Mouse (Mus musculus) neural tube, embryonic 13.5 days (tissue): ENCODE data around the gene Qdpr. TPM values are rescaled to one million over a fixed set of nuclear protein-coding genes. Genes with fewer than 3 reads are reported as not detected.
A peak's percentile ranks its signal among the peaks of the same experiment; 100 is the strongest.

Experiments
- ATAC-seq: fragments of 200-750 bp; cut with Nextera tagmentation; 2 replicates; pipeline ENCODE4 v1.8.0; 2017; ENCODE audit warnings: low read depth, mild to moderate bottlenecking, moderate TSS enrichment, moderate library complexity
- H3K27ac ChIP-seq: fragments of 300-500 bp; sonication (generic); replicated peaks from 2 replicates; pipeline ENCODE4 v1.5.1; 2015; ENCODE audit warnings: moderate library complexity, mild to moderate bottlenecking, inconsistent platforms
- H3K27me3 ChIP-seq: fragments of 300-500 bp; sonication (generic); 2 replicates; pipeline ENCODE4 v1.6.1; 2015; ENCODE audit warnings: mild to moderate bottlenecking, inconsistent platforms
- H3K36me3 ChIP-seq: fragments of 300-500 bp; sonication (generic); 2 replicates; pipeline ENCODE4 v1.6.1; 2015; ENCODE audit warnings: mild to moderate bottlenecking, inconsistent platforms
- H3K4me1 ChIP-seq: fragments of 300-500 bp; sonication (generic); replicated peaks from 2 replicates; pipeline ENCODE4 v1.6.1; 2015; ENCODE audit warnings: inconsistent platforms
- H3K4me2 ChIP-seq: fragments of 300-500 bp; sonication (generic); 2 replicates; pipeline ENCODE4 v1.6.1; 2015; ENCODE audit warnings: inconsistent platforms, mild to moderate bottlenecking, moderate library complexity
- H3K4me3 ChIP-seq: fragments of 300-500 bp; sonication (generic); 2 replicates; pipeline ENCODE4 v1.5.1; 2015; ENCODE audit warnings: mild to moderate bottlenecking, inconsistent platforms
- H3K9ac ChIP-seq: fragments of 300-500 bp; sonication (generic); 2 replicates; pipeline ENCODE4 v1.6.1; 2015; ENCODE audit warnings: moderate library complexity, mild to moderate bottlenecking, inconsistent platforms
- H3K9me3 ChIP-seq: fragments of 300-500 bp; sonication (generic); 2 replicates; pipeline ENCODE4 v1.6.1; 2016; ENCODE audit warnings: inconsistent platforms
- WGBS: fragments of 180-500 bp; shearing (Covaris S2); methylation state at CpG from one replicate; pipeline ENCODE4 v1.1.7; 2015; 5-methylcytosine and 5-hydroxymethylcytosine counted together
- polyA plus RNA-seq: library from polyadenylated mRNA; unstranded; fragments of >200 nt; fragmentation: Nextera tagmentation; extraction: Ambion mirVana; gene quantifications from 2 replicates; pipeline ENCODE4 v1.2.1, GENCODE M21; 2015

The Qdpr gene
- 124 and 136 TPM in 2 replicates for polyA plus RNA-seq

GRCm38 (mm10) chr5:45449831-45450716 lies at the start of gene Qdpr:
TSS of gene Qdpr (minus strand) at chr5:45450236.
- under 1% methylated on average over 70 of the region's 70 CpGs for whole genome bisulfite sequencing

GRCm38 (mm10) chr5:45497564-45497963 lies 47.5 kb upstream of the Qdpr start:
- 88% methylated on average over 5 of the region's 5 CpGs for WGBS
- Histone ChIP-seq H3K27ac (no peak overlapping the region), H3K36me3 (peaks cover 42% of the 10 kb centered on the region), H3K27me3 (no peaks in the 10 kb centered on the region), H3K9me3 (no peaks in the 10 kb centered on the region), H3K4me2 (no peak overlapping the region), H3K4me1 (peaks cover 13% of the 10 kb centered on the region), H3K4me3 (no peak overlapping the region), H3K9ac (no peak overlapping the region)
- no peak for ATAC-seq

More at GRCm38 (mm10) chr5:45449831-45450716, at the start of gene Qdpr:
- Histone ChIP-seq H3K9me3 (no peaks in the 10 kb centered on the region), H3K4me2 (peak within 1 kb of the TSS; percentile 99), H3K36me3 (no peaks in the 10 kb centered on the region), H3K4me3 (peak within 1 kb of the TSS; percentile 73), H3K4me1 (peaks cover 23% of the 10 kb centered on the region), H3K27ac (peak within 1 kb of the TSS; percentile 80), H3K27me3 (no peaks in the 10 kb centered on the region), H3K9ac (peak within 1 kb of the TSS; percentile 78)
- peak; percentile 99 for ATAC-seq

GRCm38 (mm10) chr5:45496930-45497550 lies 47.0 kb upstream of the Qdpr start:
- 88% methylated on average over 12 of the region's 12 CpGs for WGBS
- Histone ChIP-seq H3K9me3 (no peaks in the 10 kb centered on the region), H3K36me3 (peaks cover 37% of the 10 kb centered on the region), H3K9ac (no peak overlapping the region), H3K27ac (no peak overlapping the region), H3K4me1 (peaks cover 13% of the 10 kb centered on the region), H3K4me3 (no peak overlapping the region), H3K4me2 (no peak overlapping the region), H3K27me3 (no peaks in the 10 kb centered on the region)
- ATAC-seq, result no peak

DNA sequence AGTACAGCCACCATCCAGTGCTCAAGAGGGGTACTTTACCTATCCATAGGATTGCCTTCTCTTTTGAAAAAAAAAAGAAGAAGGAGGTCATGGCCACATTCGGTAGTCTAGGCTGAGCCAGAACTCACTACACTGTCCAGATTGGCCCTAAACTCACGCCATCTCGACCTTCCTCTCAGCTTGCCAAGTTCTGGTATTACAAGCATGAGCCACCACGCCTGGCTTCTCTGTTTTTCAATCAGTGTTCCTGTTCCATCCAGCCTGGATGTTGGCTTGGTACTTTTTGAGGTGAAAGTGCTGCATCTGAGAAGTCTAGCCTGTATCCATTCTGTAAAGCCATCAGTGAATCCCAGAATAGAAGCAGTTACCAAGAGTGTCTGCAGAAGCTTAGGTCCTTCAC lies 46.4 kb upstream of the Qdpr start:
- H3K27me3 ChIP-seq, result 0 out of 2 replicates have a peak, but pooled peaks cover 5% of the 10 kb centered on the region
- H3K36me3 ChIP-seq, result peaks cover 31% of the 10 kb centered on the region
- H3K4me2 ChIP-seq, result no peak overlapping the region
- H3K4me1 ChIP-seq, result peaks cover 13% of the 10 kb centered on the region
- H3K4me3 ChIP-seq, result no peak overlapping the region
- WGBS, result 93% methylated on average over 4 of the region's 4 CpGs
- no peaks in the 10 kb centered on the region for H3K9me3 ChIP-seq
- no peak overlapping the region for H3K9ac ChIP-seq
- ATAC-seq, result no peak
- no peak overlapping the region for H3K27ac ChIP-seq

DNA sequence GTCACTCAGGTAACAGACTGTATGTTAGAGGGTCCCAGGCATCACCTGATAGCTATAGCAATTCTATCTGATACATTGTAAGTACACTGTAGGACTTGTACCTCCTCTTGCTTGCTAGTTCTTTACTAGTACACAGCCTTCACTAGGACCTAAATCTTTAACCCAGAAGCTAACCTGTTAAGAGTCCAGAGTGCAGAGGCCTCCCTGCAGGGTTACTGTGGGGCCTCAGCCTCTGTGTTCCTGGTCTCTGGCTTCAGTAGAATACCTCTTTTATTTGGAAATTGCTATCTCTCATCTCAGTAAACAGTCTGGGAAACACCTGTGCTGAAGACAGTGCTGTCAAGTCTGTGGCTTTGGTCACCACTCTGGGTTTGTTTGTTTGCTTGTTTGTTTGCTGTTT lies 46.0 kb upstream of the Qdpr start:
- H3K36me3 ChIP-seq, result peaks cover 27% of the 10 kb centered on the region
- H3K4me1 ChIP-seq, result peaks cover 13% of the 10 kb centered on the region
- ATAC-seq, result no peak

GRCm38 (mm10) chr5:45495429-45495975 lies 45.5 kb upstream of the Qdpr start:
- WGBS, result 87% methylated on average over 3 of the region's 3 CpGs
- Histone ChIP-seq H3K9ac (no peak overlapping the region), H3K4me2 (no peak overlapping the region), H3K4me3 (no peak overlapping the region), H3K27ac (no peak overlapping the region), H3K9me3 (no peaks in the 10 kb centered on the region), H3K36me3 (peaks cover 23% of the 10 kb centered on the region), H3K4me1 (peaks cover 13% of the 10 kb centered on the region), H3K27me3 (0 out of 2 replicates have a peak, but pooled peaks cover 6% of the 10 kb centered on the region)
- ATAC-seq, result no peak

More for the DNA sequence above, 46.0 kb upstream of the Qdpr start:
- Histone ChIP-seq H3K4me2 (no peak overlapping the region), H3K27me3 (0 out of 2 replicates have a peak, but pooled peaks cover 6% of the 10 kb centered on the region), H3K9ac (no peak overlapping the region), H3K9me3 (no peaks in the 10 kb centered on the region), H3K27ac (no peak overlapping the region), H3K4me3 (no peak overlapping the region)

GRCm38 (mm10) chr5:45494093-45494755 lies 44.2 kb upstream of the Qdpr start:
- Histone ChIP-seq H3K27me3 (0 out of 2 replicates have a peak, but pooled peaks cover 6% of the 10 kb centered on the region), H3K9me3 (no peaks in the 10 kb centered on the region), H3K4me1 (peaks cover 13% of the 10 kb centered on the region), H3K9ac (peak overlapping the region; percentile 75), H3K36me3 (peaks cover 17% of the 10 kb centered on the region), H3K4me2 (peak overlapping the region; percentile 74), H3K27ac (no peak overlapping the region; the same call in 1 of the 2 replicates), H3K4me3 (peak overlapping the region; percentile 71)
- no peak for ATAC-seq
- WGBS, result 56% methylated on average over 9 of the region's 9 CpGs

DNA sequence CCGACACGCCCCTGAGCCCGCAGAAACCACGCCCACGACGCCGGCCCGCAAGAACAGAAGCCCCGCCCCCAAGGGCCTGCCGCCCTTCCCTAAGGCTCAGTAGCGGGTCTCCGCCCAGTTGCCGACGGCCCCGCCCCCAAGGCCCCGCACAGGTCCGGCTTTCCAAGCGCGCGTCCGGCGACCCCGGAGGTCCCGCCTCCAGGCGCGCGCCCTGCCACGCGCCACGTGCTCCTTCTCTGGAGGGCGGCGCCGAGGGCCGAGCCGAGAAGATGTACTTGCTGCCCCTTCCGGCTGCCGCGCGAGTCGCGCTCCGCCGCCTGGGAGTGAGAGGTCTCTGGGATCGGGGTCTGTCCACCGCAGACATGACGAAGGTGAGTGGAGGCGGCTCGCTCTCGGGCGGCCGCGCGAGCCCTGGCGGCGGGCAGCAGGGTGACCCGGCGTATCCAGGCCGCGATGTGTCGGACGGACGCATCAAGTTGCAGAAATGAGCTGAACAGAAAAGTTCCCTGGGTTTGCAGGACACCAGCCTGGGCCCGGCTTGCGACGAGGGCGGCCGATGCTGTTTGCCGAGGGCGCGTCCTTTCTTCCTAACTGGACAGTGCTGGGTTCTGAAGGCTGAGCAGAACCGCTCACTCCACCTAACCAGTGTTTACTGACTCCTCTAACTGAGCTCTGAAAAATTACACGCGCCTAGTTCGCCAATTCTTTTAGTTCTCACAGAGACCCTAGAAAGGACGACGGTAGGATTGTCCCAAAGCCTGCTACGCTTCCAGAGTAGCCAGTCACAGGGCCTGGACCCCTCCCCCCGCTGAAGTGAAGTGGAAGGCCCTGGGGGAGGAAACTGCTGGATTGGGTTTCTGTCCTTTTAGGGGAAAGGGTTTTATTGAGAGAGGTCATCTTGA lies 43.4 kb upstream of the Qdpr start, which contains the start of gene Lap3:
Gene Lap3 (plus strand): TSS at position 184 of the 902 bp plus-strand sequence.
- Histone ChIP-seq H3K27ac (peak within 1 kb of the TSS; percentile 2; the same call in 1 of the 2 replicates), H3K9ac (peak within 1 kb of the TSS; percentile 75), H3K9me3 (no peaks in the 10 kb centered on the region), H3K36me3 (peaks cover 12% of the 10 kb centered on the region), H3K27me3 (0 out of 2 replicates have a peak, but pooled peaks cover 6% of the 10 kb centered on the region), H3K4me1 (peaks cover 13% of the 10 kb centered on the region), H3K4me2 (peak within 1 kb of the TSS; percentile 74), H3K4me3 (peak within 1 kb of the TSS; percentile 71)
- ATAC-seq, result peak; percentile 94
- WGBS, result under 1% methylated on average over 78 of the region's 78 CpGs

DNA sequence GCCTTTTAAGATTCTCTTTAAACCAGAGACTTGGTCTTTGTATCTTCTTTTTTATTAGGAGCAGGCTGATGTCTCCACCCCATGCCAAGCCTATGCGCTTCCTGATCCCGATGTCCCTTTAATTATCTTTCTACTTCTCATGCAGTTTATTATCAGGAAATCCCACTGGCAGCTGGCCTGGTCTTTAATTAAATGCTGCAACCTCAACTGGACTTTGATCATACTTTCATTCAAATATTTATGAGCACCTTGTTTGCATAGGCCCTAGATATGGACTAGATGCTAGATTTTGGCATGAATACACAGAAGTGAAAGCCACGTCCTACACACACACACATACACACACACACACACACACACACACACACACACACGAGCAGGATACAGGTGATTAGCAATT lies 41.7 kb upstream of the Qdpr start:
- Histone ChIP-seq H3K9ac (no peak overlapping the region), H3K4me2 (no peak overlapping the region), H3K27ac (no peak overlapping the region), H3K4me3 (no peak overlapping the region), H3K36me3 (no peaks in the 10 kb centered on the region; the same call in 1 of the 2 replicates), H3K27me3 (0 out of 2 replicates have a peak, but pooled peaks cover 6% of the 10 kb centered on the region), H3K9me3 (no peaks in the 10 kb centered on the region), H3K4me1 (peaks cover 13% of the 10 kb centered on the region)
- WGBS, result 75% methylated on average over 4 of the region's 4 CpGs
- no peak for ATAC-seq

DNA sequence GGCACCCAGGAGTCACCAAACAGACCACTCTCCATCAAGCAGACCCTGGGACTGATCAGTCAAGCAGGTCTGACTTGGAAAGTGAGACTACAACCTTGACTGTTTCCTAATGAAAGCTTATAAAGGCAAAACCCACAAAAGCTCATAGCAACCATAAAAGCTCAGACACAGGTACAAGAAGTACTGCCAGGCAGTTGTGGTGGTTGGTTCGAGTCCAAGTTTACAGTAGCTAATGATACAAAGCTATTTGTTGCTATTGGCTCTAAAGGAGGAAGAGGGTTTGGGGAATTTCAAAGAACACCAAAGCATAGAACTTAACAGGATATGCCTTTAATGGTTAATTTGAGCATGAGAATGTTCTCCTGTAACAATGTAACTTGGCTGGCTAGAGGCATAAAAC lies 33.6 kb upstream of the Qdpr start:
- H3K4me3 ChIP-seq, result no peak overlapping the region
- H3K9me3 ChIP-seq, result no peaks in the 10 kb centered on the region
- no peak overlapping the region for H3K9ac ChIP-seq
- no peak overlapping the region for H3K27ac ChIP-seq
- H3K4me1 ChIP-seq, result no peaks in the 10 kb centered on the region
- no peak for ATAC-seq
- no peak overlapping the region for H3K4me2 ChIP-seq
- WGBS, result 87% methylated on average over 1 of the region's 1 CpGs
- no peaks in the 10 kb centered on the region for H3K27me3 ChIP-seq
- no peaks in the 10 kb centered on the region for H3K36me3 ChIP-seq

- no peaks in the 10 kb centered on the region for H3K9me3 ChIP-seq
- WGBS, result 85% methylated on average over 3 of the region's 3 CpGs
- H3K36me3 ChIP-seq, result no peaks in the 10 kb centered on the region
Measured at GRCm38 (mm10) chr5:45482607-45483006, 32.6 kb upstream of the Qdpr start.

More at GRCm38 (mm10) chr5:45482607-45483006, 32.6 kb upstream of the Qdpr start:
- no peak overlapping the region for H3K4me3 ChIP-seq
- no peaks in the 10 kb centered on the region for H3K27me3 ChIP-seq
- H3K4me1 ChIP-seq, result no peaks in the 10 kb centered on the region
- no peak overlapping the region for H3K9ac ChIP-seq
- no peak overlapping the region for H3K27ac ChIP-seq
- no peak for ATAC-seq
- no peak overlapping the region for H3K4me2 ChIP-seq
